Mouse (Mus musculus) ES-Bruce4 (cell line): ENCODE data around the gene Eif5a. TPM values are rescaled to one million over a fixed set of nuclear protein-coding genes. Genes with fewer than 3 reads are reported as not detected.

Experiments used
- H3K27ac ChIP-seq: 2 replicates; pipeline ENCODE4 v1.5.1; 2012; ENCODE audit warnings: low read length, inconsistent platforms; ENCODE audit not compliant: insufficient read depth
- H3K27me3 ChIP-seq: 2 replicates; pipeline ENCODE4 v1.6.1; 2012; ENCODE audit warnings: mild to moderate bottlenecking, low read length, inconsistent platforms; ENCODE audit not compliant: control insufficient read depth, poor library complexity, insufficient read depth, severe bottlenecking
- H3K36me3 ChIP-seq: 2 replicates; pipeline ENCODE4 v1.6.1; 2012; ENCODE audit warnings: inconsistent platforms, mild to moderate bottlenecking, low read length, moderate library complexity; ENCODE audit not compliant: control insufficient read depth, poor library complexity, insufficient read depth, severe bottlenecking
- H3K4me1 ChIP-seq: one replicate; pipeline ENCODE4 v1.8.1; 2011; ENCODE audit warnings: low read length; ENCODE audit not compliant: control insufficient read depth, insufficient read depth
- H3K4me3 ChIP-seq: 2 replicates; pipeline ENCODE4 v1.5.1; 2011; ENCODE audit warnings: low read depth, mild to moderate bottlenecking, low read length
- H3K9ac ChIP-seq: 2 replicates; pipeline ENCODE4 v1.6.1; 2012; ENCODE audit warnings: low read depth, mild to moderate bottlenecking, inconsistent platforms; ENCODE audit not compliant: poor library complexity, severe bottlenecking
- H3K9me3 ChIP-seq: replicated peaks from 2 replicates; pipeline ENCODE4 v1.6.1; 2012; ENCODE audit warnings: mild to moderate bottlenecking, low read length, inconsistent platforms; ENCODE audit not compliant: control insufficient read depth, poor library complexity, insufficient read depth, severe bottlenecking
- CTCF ChIP-seq: IDR thresholded peaks from one replicate; pipeline ENCODE4 v1.8.1; 2011; ENCODE audit warnings: low read depth, low read length
- EP300 ChIP-seq: IDR thresholded peaks from 2 replicates; pipeline ENCODE4 v1.6.1; 2011; ENCODE audit warnings: low read depth, low read length; ENCODE audit not compliant: insufficient read depth
- POLR2A ChIP-seq: IDR thresholded peaks from one replicate; pipeline ENCODE4 v1.8.1; 2011; ENCODE audit warnings: low read length; ENCODE audit not compliant: insufficient read depth
- polyA plus RNA-seq: library from polyadenylated mRNA; stranded (reverse); fragments of >200 nt; gene quantifications from 2 replicates; pipeline ENCODE4 v1.2.4, GENCODE M21; 2011; ENCODE audit warnings: low read depth; ENCODE audit not compliant: missing spikeins, insufficient read depth, insufficient read length

Gene Eif5a
- polyA plus RNA-seq, 1 experiment = 1,015 TPM

- no peaks in the 10 kb centered on the region for H3K4me1 ChIP-seq
- no peak overlapping the region for H3K4me3 ChIP-seq
- no peak overlapping the region for H3K9ac ChIP-seq
- H3K27ac ChIP-seq = no peak overlapping the region
- H3K27me3 ChIP-seq = no peaks in the 10 kb centered on the region
- no peaks in the 10 kb centered on the region for H3K9me3 ChIP-seq
- no peaks in the 10 kb centered on the region for H3K36me3 ChIP-seq
- no peak for TF ChIP-seq CTCF
- no peak for TF ChIP-seq POLR2A
- no peak for TF ChIP-seq EP300
These were observed 38.1 kb downstream of the Eif5a start for GRCm38 (mm10) chr11:69883527-69884151.

DNA sequence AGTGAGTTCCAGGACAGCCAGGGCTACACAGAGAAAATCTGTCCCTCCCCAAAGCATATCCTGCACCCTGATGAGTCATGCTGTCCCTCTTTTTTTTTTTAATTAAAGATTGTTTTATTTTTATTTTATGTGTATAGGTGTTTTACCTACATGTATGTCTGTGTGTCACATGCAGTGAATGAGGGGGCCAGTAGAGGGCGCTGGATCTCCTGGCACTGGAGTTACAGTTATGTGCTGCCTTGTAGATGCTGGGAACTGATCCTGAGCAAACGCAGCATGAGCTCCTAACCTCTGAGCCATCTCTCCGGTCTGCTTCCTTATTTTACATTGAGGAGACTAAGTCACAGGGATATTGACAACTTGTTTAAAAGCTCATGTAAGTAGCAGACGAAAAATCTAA, 38.7 kb downstream of the Eif5a start:
- Histone ChIP-seq H3K27me3 (no peaks in the 10 kb centered on the region), H3K4me1 (peaks cover 1% of the 10 kb centered on the region), H3K9ac (no peak overlapping the region), H3K27ac (no peak overlapping the region), H3K9me3 (no peaks in the 10 kb centered on the region), H3K36me3 (no peaks in the 10 kb centered on the region), H3K4me3 (no peak overlapping the region)
- peak; percentile 88 for TF ChIP-seq CTCF
- no peak for TF ChIP-seq EP300
- no peak for TF ChIP-seq POLR2A

DNA sequence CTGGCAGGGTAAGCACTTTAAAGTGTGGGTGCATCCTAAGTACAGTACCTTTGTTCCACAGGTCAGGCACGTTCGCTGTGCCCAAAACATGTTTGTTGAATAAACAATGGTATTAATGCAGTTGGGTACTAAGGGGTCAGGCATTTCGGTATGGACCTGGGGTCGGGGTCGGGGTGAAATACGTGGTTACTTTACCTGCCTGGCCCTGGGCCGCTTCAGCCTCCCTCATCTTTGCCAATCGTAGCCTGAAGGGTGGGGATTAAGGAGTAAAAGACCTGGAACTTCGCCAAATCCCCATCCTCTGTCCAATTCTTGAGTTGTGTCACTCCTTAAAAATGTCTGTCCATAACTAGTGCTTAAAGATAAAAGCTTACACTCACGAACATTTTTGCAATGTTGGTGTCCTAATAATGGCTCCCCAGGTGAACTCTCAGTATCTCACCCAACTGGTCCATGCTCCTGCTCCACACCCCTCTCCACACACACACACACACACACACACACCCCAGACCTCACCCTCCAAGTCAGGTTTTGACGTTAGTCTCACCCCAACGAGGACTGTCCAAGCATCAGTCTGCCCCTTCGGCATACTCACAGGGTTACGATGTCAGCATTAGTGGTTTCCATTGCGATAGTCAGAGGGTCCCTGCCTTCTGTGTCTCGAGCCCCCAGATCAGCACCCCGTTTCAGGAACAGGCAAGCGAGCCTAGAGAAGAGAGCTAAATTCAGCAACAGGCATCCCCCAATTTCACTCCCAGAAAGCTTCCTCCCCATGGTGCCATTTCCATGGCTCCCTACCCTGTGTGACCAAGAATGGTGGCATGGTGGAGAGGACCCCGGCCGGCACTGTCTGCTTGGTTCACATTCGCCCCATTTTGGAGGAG, 39.7 kb downstream of the Eif5a start:
- peak overlapping the region; percentile 49 for H3K9ac ChIP-seq
- H3K4me1 ChIP-seq = peaks cover 1% of the 10 kb centered on the region
- TF ChIP-seq POLR2A (no peak), CTCF (no peak), EP300 (no peak)
- H3K9me3 ChIP-seq = no peaks in the 10 kb centered on the region
- H3K27me3 ChIP-seq = no peaks in the 10 kb centered on the region
- H3K36me3 ChIP-seq = no peaks in the 10 kb centered on the region
- H3K27ac ChIP-seq = peak overlapping the region; percentile 21; the same call in 1 of the 2 replicates
- peak overlapping the region; percentile 81 for H3K4me3 ChIP-seq

DNA sequence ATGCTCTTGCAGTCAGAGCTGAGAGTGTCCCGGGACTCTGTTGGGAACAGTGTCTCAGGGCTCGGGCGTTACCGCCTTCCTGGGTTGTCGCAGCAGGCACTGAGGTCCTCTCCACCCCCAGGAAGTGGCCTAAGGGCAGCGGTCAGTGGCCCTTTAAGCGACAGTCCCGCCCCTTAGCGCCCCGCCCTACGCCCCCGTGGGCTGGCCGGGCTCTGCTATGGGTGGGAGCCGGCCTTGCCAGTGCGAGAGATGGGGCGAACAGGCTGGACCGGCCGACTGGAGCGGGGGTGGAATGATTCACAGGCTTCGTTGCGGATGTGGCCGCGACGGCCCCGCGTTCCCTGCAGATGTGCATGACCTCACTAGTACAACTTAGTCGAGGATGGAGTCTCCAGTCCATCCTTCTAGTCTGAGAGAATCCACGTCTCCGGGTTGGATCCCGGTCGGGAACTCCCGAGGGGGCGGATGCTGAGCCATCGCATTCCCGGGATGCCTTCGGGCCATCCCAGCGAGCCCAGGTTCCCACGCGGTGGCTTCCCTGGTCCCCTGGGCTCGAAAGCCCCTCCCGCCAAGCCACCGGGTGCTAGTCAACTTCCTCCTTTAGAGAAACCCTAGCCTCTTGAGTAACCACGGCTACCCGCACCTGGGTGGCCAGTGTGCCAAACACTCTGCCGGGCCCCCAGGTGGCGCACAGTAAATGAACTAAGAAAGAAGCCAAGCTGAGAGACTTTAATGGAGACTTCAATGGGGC, 40.7 kb downstream of the Eif5a start, which contains the start of gene Kctd11:
Gene Kctd11 (minus strand): TSS at position 554 of the 751 bp plus-strand sequence.
- Histone ChIP-seq H3K9ac (peak within 1 kb of the TSS; percentile 49), H3K36me3 (no peaks in the 10 kb centered on the region), H3K9me3 (no peaks in the 10 kb centered on the region), H3K4me3 (peak within 1 kb of the TSS; percentile 81), H3K4me1 (peaks cover 1% of the 10 kb centered on the region), H3K27me3 (no peaks in the 10 kb centered on the region), H3K27ac (peak within 1 kb of the TSS; percentile 34; the same call in 1 of the 2 replicates)
- no peak for TF ChIP-seq POLR2A
- no peak for TF ChIP-seq EP300
- TF ChIP-seq CTCF = peak; percentile 4

DNA sequence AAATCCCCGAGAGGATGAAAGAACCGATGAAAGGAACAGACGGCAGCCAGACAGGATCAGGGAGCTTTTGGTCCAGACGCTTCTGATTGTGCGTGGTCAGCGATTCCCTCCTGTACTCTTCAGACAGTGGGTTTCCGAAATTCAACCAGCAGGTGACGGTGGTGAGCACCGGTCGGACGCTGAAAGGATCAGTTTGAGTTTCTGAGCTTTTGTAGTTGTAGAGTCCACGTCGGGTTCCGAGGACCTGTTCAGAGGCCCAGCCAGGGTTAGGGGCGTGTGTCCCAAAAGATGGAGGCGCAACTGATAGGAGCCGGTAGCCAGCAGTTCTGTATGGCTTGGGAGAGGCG, 41.3 kb downstream of the Eif5a start:
- Histone ChIP-seq H3K36me3 (no peaks in the 10 kb centered on the region), H3K27me3 (no peaks in the 10 kb centered on the region), H3K9ac (peak overlapping the region; percentile 49), H3K4me1 (peaks cover 1% of the 10 kb centered on the region), H3K27ac (peak overlapping the region; percentile 34; the same call in 1 of the 2 replicates), H3K9me3 (no peaks in the 10 kb centered on the region), H3K4me3 (peak overlapping the region; percentile 81)
- TF ChIP-seq EP300 (no peak), CTCF (peak; percentile 66)
